Mouse (Mus musculus): Measurements from ENCODE around the gene Hdac4. TPM values are rescaled to one million over a fixed set of nuclear protein-coding genes. Genes with fewer than 3 reads are reported as not detected.

Gene Hdac4
- polyA plus RNA-seq, 1 experiment from 2014 or later: 3.3 TPM

GRCm38 (mm10) chr1:92057068-92057467, 138.4 kb downstream of the Hdac4 start:
- ATAC-seq (ENCODE audit: insufficient read depth): no peak
- Histone ChIP-seq H3K27me3 (no peaks in the 10 kb centered on the region), H3K9me3 (replicated peaks) (no peaks in the 10 kb centered on the region), H3K27ac (replicated peaks) (no peak overlapping the region), H3K4me1 (replicated peaks) (peaks cover 3% of the 10 kb centered on the region; the same call in 1 of the 2 replicates), H3K36me3 (replicated peaks) (no peaks in the 10 kb centered on the region), H3K4me3 (replicated peaks) (no peak overlapping the region), H3K4me2 (no peak overlapping the region), H3K9ac (no peak overlapping the region)
- 80% methylated on average over 3 of the region's 3 CpGs for WGBS (ENCODE audit: insufficient replicate concordance)

- WGBS (ENCODE audit: insufficient replicate concordance): 14% methylated on average over 2 of the region's 2 CpGs
- H3K9me3 ChIP-seq (replicated peaks): no peaks in the 10 kb centered on the region
- no peaks in the 10 kb centered on the region for H3K36me3 ChIP-seq (replicated peaks)
- H3K27me3 ChIP-seq: no peaks in the 10 kb centered on the region
- H3K4me3 ChIP-seq (replicated peaks): no peak overlapping the region
- peaks cover 6% of the 10 kb centered on the region for H3K4me1 ChIP-seq (replicated peaks)
- no peak overlapping the region for H3K4me2 ChIP-seq
- no peak for ATAC-seq (ENCODE audit: insufficient read depth)
- no peak overlapping the region for H3K9ac ChIP-seq
- no peak overlapping the region for H3K27ac ChIP-seq (replicated peaks)
Measured at GRCm38 (mm10) chr1:92055149-92055548, 140.3 kb downstream of the Hdac4 start.

- no peak for ATAC-seq (ENCODE audit: insufficient read depth)
- WGBS (ENCODE audit: insufficient replicate concordance): 42% methylated on average over 4 of the region's 4 CpGs
Measured at GRCm38 (mm10) chr1:92052190-92052589, 143.3 kb downstream of the Hdac4 start.

DNA sequence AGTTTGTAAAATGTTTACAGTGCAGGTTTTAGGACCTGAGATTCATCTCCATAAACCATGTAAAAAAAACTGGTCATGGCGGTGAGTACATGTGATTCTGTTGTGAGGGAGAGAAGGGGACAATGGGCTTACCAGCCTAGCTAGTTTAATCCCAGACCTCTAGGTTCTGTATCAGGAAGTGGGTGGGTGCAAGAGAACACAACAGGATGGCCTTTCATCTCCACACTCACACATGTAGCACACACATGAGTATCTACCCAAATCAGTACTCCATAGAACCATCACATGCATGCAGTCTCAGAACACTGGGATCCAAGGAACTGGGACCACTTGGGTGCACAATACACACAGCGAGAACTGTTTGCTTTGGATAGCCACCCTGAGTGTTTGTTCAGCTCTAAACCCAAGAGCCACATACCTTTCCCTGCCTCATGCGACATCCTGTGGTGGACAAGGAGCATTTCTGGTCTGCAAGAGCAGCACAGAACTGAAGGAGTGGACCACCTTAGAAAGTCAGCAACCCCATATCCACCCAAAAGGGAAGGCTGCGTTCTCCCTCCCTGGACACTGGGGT, 143.9 kb downstream of the Hdac4 start:
- Histone ChIP-seq H3K9me3 (replicated peaks) (no peaks in the 10 kb centered on the region), H3K27me3 (no peaks in the 10 kb centered on the region), H3K27ac (replicated peaks) (peak overlapping the region; percentile 4; the same call in 1 of the 2 replicates), H3K4me2 (no peak overlapping the region), H3K36me3 (replicated peaks) (no peaks in the 10 kb centered on the region), H3K9ac (no peak overlapping the region), H3K4me3 (replicated peaks) (no peak overlapping the region), H3K4me1 (replicated peaks) (peaks cover 12% of the 10 kb centered on the region)
- 66% methylated on average over 4 of the region's 4 CpGs for WGBS (ENCODE audit: insufficient replicate concordance)
- ATAC-seq (ENCODE audit: insufficient read depth): no peak

More at GRCm38 (mm10) chr1:92052190-92052589, 143.3 kb downstream of the Hdac4 start:
- no peaks in the 10 kb centered on the region for H3K36me3 ChIP-seq (replicated peaks)
- H3K27ac ChIP-seq (replicated peaks): peak overlapping the region; percentile 4; the same call in 1 of the 2 replicates
- H3K4me2 ChIP-seq: no peak overlapping the region
- no peak overlapping the region for H3K4me3 ChIP-seq (replicated peaks)
- H3K27me3 ChIP-seq: no peaks in the 10 kb centered on the region
- H3K9me3 ChIP-seq (replicated peaks): no peaks in the 10 kb centered on the region
- H3K9ac ChIP-seq: no peak overlapping the region
- H3K4me1 ChIP-seq (replicated peaks): peaks cover 12% of the 10 kb centered on the region

- Histone ChIP-seq H3K4me1 (replicated peaks) (peaks cover 12% of the 10 kb centered on the region), H3K4me2 (no peak overlapping the region), H3K27me3 (no peaks in the 10 kb centered on the region), H3K4me3 (replicated peaks) (no peak overlapping the region), H3K9me3 (replicated peaks) (no peaks in the 10 kb centered on the region), H3K36me3 (replicated peaks) (no peaks in the 10 kb centered on the region), H3K27ac (replicated peaks) (no peak overlapping the region), H3K9ac (no peak overlapping the region)
- ATAC-seq (ENCODE audit: insufficient read depth): no peak
Measured at GRCm38 (mm10) chr1:92050992-92051391, 144.5 kb downstream of the Hdac4 start.

- peaks cover 15% of the 10 kb centered on the region for H3K4me1 ChIP-seq (replicated peaks)
- H3K27me3 ChIP-seq: no peaks in the 10 kb centered on the region
- H3K4me3 ChIP-seq (replicated peaks): no peak overlapping the region
- H3K9ac ChIP-seq: no peak overlapping the region
- no peak for ATAC-seq (ENCODE audit: insufficient read depth)
- no peaks in the 10 kb centered on the region for H3K36me3 ChIP-seq (replicated peaks)
- H3K4me2 ChIP-seq: no peak overlapping the region
- WGBS (ENCODE audit: insufficient replicate concordance): 63% methylated on average over 3 of the region's 3 CpGs
- H3K27ac ChIP-seq (replicated peaks): no peak overlapping the region
- H3K9me3 ChIP-seq (replicated peaks): no peaks in the 10 kb centered on the region
Measured at GRCm38 (mm10) chr1:92050566-92050965, 144.9 kb downstream of the Hdac4 start.

DNA sequence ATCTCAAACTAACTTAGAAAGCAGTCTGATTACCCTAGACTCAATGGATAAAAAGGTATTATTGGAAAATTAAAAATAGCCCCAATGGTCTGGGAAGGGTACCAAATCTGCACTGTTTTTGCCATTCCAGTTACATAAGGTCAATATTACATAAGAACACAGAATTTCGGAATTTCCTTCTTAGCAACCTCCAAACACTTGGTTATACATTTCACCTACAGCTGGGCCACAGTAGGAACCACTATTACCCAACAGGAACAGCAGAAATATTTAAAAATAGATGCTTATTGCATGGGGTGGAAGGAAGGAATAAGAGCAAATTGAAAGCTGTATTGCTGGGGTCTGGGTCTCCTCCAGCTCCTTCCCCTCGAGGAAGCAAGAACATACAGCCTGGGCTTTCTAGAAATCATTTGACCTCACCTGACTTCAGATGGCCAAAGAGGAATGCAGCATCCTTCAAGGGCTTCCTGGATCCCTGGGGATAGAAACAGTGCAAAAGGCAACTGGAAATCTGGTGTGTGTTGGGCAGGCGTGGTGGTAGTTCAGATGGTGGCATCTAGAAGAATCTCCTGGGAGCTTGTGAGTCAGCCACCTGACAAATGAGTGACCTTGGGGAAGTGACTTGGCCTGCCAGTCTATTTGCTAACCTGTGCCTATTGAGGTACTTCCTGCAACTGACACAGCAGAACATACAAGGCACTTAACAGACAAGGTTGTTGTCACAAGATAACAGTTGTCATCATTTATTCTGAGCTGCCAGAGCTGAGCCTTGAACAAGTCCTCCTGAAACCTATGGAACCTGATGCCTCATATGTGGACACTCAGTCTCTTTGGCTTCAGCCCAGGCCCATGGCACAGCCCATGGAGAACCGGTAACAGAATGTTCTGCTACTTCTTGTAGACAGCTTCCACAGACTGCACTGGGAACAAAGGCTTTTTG, 146.8 kb downstream of the Hdac4 start:
- H3K27ac ChIP-seq (replicated peaks): peak overlapping the region; percentile 29; the same call in 1 of the 2 replicates
- no peaks in the 10 kb centered on the region for H3K36me3 ChIP-seq (replicated peaks)
- peaks cover 16% of the 10 kb centered on the region for H3K4me1 ChIP-seq (replicated peaks)
- H3K27me3 ChIP-seq: no peaks in the 10 kb centered on the region
- no peak for ATAC-seq (ENCODE audit: insufficient read depth)
- no peak overlapping the region for H3K9ac ChIP-seq
- H3K9me3 ChIP-seq (replicated peaks): no peaks in the 10 kb centered on the region
- 52% methylated on average over 4 of the region's 4 CpGs for WGBS (ENCODE audit: insufficient replicate concordance)
- no peak overlapping the region; the same call in 1 of the 2 replicates for H3K4me2 ChIP-seq
- no peak overlapping the region for H3K4me3 ChIP-seq (replicated peaks)

GRCm38 (mm10) chr1:92045671-92046070, 149.8 kb downstream of the Hdac4 start:
- Histone ChIP-seq H3K9ac (no peak overlapping the region), H3K4me1 (replicated peaks) (peaks cover 10% of the 10 kb centered on the region), H3K27ac (replicated peaks) (no peak overlapping the region), H3K36me3 (replicated peaks) (no peaks in the 10 kb centered on the region), H3K27me3 (no peaks in the 10 kb centered on the region), H3K4me3 (replicated peaks) (no peak overlapping the region), H3K9me3 (replicated peaks) (no peaks in the 10 kb centered on the region), H3K4me2 (no peak overlapping the region)
- 52% methylated on average over 1 of the region's 1 CpGs for WGBS (ENCODE audit: insufficient replicate concordance)
- no peak for ATAC-seq (ENCODE audit: insufficient read depth)

DNA sequence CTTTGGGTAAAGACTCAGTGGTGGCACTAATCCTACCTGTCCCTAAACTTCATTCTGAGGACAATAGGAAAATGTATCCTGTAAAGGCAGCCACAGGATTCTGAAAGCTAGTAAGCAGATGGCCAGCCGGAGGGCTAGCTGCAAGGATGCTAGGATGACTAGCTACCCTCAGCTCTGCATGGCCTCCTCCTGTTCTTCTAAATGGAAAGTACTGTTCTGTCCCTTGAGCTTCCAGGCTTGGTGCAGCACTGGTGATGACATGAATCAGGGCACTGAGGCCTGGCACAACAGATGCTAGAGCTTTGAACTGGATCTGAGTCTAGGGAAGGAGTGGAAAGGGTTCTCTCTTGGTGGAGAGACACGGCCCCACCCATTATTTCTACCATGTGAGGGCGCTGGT, 150.6 kb downstream of the Hdac4 start:
- H3K4me2 ChIP-seq: no peak overlapping the region
- H3K4me1 ChIP-seq (replicated peaks): peaks cover 10% of the 10 kb centered on the region
- no peak overlapping the region for H3K9ac ChIP-seq
- no peak overlapping the region for H3K27ac ChIP-seq (replicated peaks)
- no peaks in the 10 kb centered on the region for H3K27me3 ChIP-seq
- no peaks in the 10 kb centered on the region for H3K9me3 ChIP-seq (replicated peaks)
- H3K36me3 ChIP-seq (replicated peaks): no peaks in the 10 kb centered on the region
- no peak for ATAC-seq (ENCODE audit: insufficient read depth)
- no peak overlapping the region for H3K4me3 ChIP-seq (replicated peaks)
- WGBS (ENCODE audit: insufficient replicate concordance): 60% methylated on average over 3 of the region's 3 CpGs

DNA sequence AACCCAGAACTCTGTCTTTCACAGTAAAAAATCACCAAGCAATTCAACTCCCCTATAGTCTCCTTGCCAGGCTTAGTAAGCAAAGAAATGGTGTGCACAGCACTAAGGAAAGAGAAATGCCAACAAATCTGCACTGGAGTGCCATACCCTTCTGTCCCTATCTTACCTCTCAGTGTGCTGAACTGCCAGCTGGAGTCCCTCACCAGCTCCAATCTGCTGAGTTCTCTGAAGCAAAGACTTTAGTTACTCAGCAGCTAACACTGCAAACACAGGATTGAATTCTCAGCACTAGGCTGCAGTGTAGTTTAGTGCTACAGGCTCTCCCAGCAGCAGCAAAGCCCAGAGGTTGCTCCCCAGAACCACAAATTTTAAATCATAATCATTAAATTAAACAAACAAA, 151.5 kb downstream of the Hdac4 start:
- Histone ChIP-seq H3K27ac (replicated peaks) (no peak overlapping the region), H3K27me3 (no peaks in the 10 kb centered on the region), H3K4me1 (replicated peaks) (peaks cover 4% of the 10 kb centered on the region), H3K9me3 (replicated peaks) (no peaks in the 10 kb centered on the region), H3K36me3 (replicated peaks) (no peaks in the 10 kb centered on the region), H3K4me2 (no peak overlapping the region), H3K9ac (no peak overlapping the region), H3K4me3 (replicated peaks) (no peak overlapping the region)
- ATAC-seq (ENCODE audit: insufficient read depth): no peak

DNA sequence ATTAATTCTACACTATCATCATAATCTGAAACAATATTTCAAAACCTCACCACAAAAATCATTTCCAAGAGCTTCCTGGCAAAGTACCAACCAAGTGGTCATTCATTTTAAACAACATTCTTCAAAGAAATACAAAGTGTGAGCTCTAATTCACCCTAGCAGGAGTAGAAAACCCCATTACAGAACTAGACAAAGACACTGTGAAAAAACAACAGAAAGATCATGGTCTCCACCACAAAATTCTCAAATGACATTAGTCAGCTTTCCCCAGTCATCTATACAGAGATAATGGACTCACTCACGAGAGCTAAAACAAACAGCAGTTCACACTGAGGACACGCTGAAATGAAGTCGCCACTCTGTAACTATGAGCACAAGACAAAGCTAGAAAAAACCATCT, 153.4 kb downstream of the Hdac4 start:
- WGBS (ENCODE audit: insufficient replicate concordance): 49% methylated on average over 3 of the region's 3 CpGs
- Histone ChIP-seq H3K9me3 (replicated peaks) (no peaks in the 10 kb centered on the region), H3K9ac (no peak overlapping the region), H3K27me3 (no peaks in the 10 kb centered on the region), H3K4me3 (replicated peaks) (no peak overlapping the region), H3K4me2 (no peak overlapping the region), H3K27ac (replicated peaks) (no peak overlapping the region), H3K4me1 (replicated peaks) (peaks cover 4% of the 10 kb centered on the region; the same call in 1 of the 2 replicates), H3K36me3 (replicated peaks) (no peaks in the 10 kb centered on the region)
- ATAC-seq (ENCODE audit: insufficient read depth): no peak

Data from liver, embryonic 15.5 days (tissue).